Mouse (Mus musculus) adrenal gland, adult 2 months (tissue): ENCODE data around the gene Vamp8. TPM values are rescaled to one million over a fixed set of nuclear protein-coding genes. Genes with fewer than 3 reads are reported as not detected.
A peak's percentile ranks its signal among the peaks of the same experiment; 100 is the strongest.

Source experiments
- DNase-seq: peaks from one replicate; pipeline ENCODE4 v3.0.0; 2021
- polyA plus RNA-seq: library from polyadenylated mRNA; depleted of rRNA; stranded (reverse); fragments of >200 nt; gene quantifications from 2 replicates; pipeline ENCODE4 v1.2.3, GENCODE M21; 2012; rRNA removed
- total RNA-seq, 2 experiments: library from RNA; stranded (reverse); gene quantifications; 2 replicates each; pipeline ENCODE4 v1.2.3; 2021

Vamp8 gene
- total and polyA plus RNA-seq, 3 experiments: 106 to 158 (median 130) TPM

- no peak for DNase-seq
Measured at GRCm38 (mm10) chr6:72352636-72353405, 37.7 kb downstream of the Vamp8 start.

- DNase-seq: no peak
Measured at GRCm38 (mm10) chr6:72350214-72350613, 40.3 kb downstream of the Vamp8 start.

DNA sequence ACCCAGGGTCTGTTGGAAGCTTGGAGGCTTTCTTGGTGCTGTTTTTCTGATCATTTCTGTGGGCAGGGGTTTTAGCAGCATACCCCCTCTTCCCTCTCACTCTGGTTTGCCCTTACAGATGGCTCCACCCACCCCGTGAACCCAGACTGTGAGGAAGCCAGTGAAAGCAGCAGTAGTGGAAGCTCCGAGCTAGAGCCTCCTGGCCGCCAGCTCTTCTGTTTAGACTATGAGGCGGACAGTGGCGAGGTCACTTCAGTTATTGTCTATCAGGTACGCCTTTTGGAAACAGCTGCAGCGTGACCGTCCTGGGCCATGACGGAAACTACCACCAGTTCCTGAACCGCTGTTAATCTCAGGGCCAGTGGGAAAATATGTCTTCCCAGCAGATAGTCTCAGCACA lies 42.1 kb downstream of the Vamp8 start:
- DNase-seq: peak; percentile 31

DNA sequence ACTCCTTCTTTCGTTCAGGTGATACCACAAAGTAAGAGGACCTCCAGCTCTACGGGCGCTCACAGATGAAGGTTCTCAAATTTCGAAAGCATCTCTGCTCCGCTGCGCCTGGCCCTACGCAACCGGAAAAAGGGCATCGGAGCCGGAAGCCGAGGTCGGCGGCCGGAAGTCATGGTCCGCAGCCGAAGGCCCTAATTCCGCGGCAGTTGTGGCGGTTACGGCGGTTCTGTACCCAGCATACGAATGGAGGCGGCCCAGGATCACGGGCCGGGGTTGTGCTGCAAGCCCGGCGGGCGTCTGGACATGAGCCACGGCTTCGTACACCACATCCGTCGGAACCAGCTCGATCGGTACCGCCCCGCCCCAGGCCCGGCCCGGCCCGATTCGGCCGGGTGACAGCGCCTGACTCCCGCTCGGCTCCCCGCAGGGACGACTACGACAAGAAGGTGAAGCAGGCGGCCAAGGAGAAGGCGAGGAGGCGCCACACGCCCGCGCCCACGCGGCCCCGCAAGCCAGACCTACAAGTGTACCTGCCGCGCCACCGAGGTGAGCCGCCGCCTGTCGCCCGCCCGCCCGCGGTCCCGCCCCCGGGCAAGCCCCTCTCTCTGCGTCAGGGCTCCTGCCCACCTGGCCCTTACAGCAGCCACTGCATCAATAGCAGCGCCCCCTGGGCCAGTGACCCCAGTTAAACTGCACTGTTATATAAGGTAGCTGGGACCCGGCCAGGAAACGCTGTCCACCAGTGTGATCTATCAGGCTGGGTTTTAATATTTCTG lies 43.1 kb downstream of the Vamp8 start, which contains the start of gene 0610030E20Rik:
TSS of gene 0610030E20Rik (plus strand) at position 152 of the 776 bp plus-strand sequence.
- DNase-seq: peak; percentile 87

DNA sequence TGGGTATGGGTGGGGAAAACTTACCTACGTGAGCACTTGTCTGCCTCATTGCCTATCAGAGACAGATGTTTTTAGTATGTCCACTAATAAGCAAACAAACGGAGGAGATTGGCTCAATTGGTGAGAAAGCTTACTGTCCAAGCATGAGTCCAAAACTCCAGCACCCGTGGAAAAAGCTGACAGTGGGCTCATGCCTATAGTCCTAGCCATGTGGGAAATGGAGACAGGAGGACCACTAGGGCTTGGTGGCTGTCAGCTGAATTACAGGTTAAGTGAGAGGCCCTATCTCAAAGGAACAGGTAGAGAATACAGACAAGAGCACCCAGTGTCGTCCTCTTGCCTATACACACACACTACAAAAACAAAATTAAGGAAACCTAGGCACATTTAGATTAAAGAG lies 44.2 kb downstream of the Vamp8 start:
- no peak for DNase-seq

- DNase-seq: no peak
Measured at GRCm38 (mm10) chr6:72345633-72346032, 44.9 kb downstream of the Vamp8 start.

- DNase-seq: peak; percentile 95
Measured at GRCm38 (mm10) chr6:72345074-72345567, 45.4 kb downstream of the Vamp8 start, which contains the start of gene Usp39. Gene Usp39, minus strand, starts transcription at chr6:72345184.

DNA sequence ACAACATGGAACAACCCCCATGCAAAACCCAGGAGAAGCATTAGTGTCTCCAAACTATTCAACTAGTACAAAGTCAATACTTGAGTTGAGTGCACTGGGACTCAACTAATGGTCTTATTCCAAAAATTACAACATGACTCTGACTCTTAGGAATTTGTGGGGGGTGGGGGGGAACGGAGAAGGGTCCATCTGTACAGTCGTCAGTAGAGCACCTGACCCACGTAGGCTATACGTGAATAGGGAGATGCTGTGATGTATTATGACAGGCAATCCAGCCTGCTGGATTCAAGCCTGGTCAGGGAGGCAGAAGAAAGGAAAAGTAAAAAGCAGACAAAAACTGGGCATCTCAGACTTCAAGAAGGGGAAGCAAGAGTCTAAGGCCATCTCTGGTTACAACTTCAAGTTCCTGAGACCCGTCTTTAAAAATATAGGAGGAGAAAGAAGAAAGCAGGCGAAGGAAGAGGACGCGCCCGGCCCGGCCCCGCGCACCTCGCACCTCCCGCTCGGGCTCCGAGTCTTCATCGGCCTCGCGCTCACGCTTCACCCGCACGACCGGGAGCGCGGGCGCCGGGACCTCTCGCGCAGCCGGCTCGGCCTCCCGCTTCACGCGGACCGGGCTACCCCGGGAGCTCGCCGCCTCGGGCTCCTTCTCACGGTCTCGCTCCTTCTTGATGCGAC lies 46.0 kb downstream of the Vamp8 start:
- no peak for DNase-seq

GRCm38 (mm10) chr6:72340481-72340880 lies 50.0 kb downstream of the Vamp8 start:
- DNase-seq: no peak

Other genes with a start within 250 kb of the Vamp8 start
- gene Atoh8, start 155.1 kb downstream of the Vamp8 start, total RNA-seq: 1 to 10 TPM; 2.3 to 3.1 TPM
- 5.5 and 8.3 TPM in 2 replicates for gene Atoh8, start 155.1 kb downstream of the Vamp8 start, polyA plus RNA-seq
- not detected for gene Sftpb, start 86.1 kb downstream of the Vamp8 start, total RNA-seq
- gene Sftpb, start 86.1 kb downstream of the Vamp8 start, polyA plus RNA-seq: 0.09 and 0.62 TPM in 2 replicates
- gene Usp39, start 45.5 kb downstream of the Vamp8 start, total RNA-seq: 10 to 100 TPM; 31.2 to 32.4 TPM
- gene Usp39, start 45.5 kb downstream of the Vamp8 start, polyA plus RNA-seq: 8.5 and 10.9 TPM in 2 replicates
- 10 to 100 TPM; 21.0 to 28.4 TPM for gene 0610030E20Rik, start 43.4 kb downstream of the Vamp8 start, total RNA-seq
- gene 0610030E20Rik, start 43.4 kb downstream of the Vamp8 start, polyA plus RNA-seq: 20.3 and 21.9 TPM in 2 replicates
- 10 to 100 TPM; 22.6 to 25.1 TPM for gene Tmem150a, start 35.3 kb downstream of the Vamp8 start, total RNA-seq
- 48.8 and 55.2 TPM in 2 replicates for gene Tmem150a, start 35.3 kb downstream of the Vamp8 start, polyA plus RNA-seq
- 100 to 1,000 TPM; 283 to 489 TPM for gene Rnf181, start 23.7 kb downstream of the Vamp8 start, total RNA-seq
- gene Rnf181, start 23.7 kb downstream of the Vamp8 start, polyA plus RNA-seq: 224 and 444 TPM in 2 replicates
- 10 to 100 TPM; 25.3 to 43.4 TPM for gene Vamp5, start 10.2 kb downstream of the Vamp8 start, total RNA-seq
- 16.4 and 17.4 TPM in 2 replicates for gene Vamp5, start 10.2 kb downstream of the Vamp8 start, polyA plus RNA-seq
- 10 to 100 TPM; 47.1 to 68.7 TPM for gene Ggcx, start 23.6 kb upstream of the Vamp8 start, total RNA-seq
- gene Ggcx, start 23.6 kb upstream of the Vamp8 start, polyA plus RNA-seq: 30.2 and 34.5 TPM in 2 replicates
- 100 to 1,000 TPM; 203 to 251 TPM for gene Mat2a, start 48.9 kb upstream of the Vamp8 start, total RNA-seq
- gene Mat2a, start 48.9 kb upstream of the Vamp8 start, polyA plus RNA-seq: 121 and 150 TPM in 2 replicates
- under 1 TPM; 0.23 to 0.24 TPM for gene Sh2d6, start 131.0 kb upstream of the Vamp8 start, total RNA-seq
- gene Sh2d6, start 131.0 kb upstream of the Vamp8 start, polyA plus RNA-seq: 0.25 and 0.49 TPM in 2 replicates
- gene Capg, start 153.7 kb upstream of the Vamp8 start, total RNA-seq: 10 to 100 TPM; 32.2 to 56.3 TPM
- gene Capg, start 153.7 kb upstream of the Vamp8 start, polyA plus RNA-seq: 38.9 and 41.9 TPM in 2 replicates
- gene Elmod3, start 207.7 kb upstream of the Vamp8 start, total RNA-seq: 10 to 100 TPM; 12.9 to 25.6 TPM
- gene Elmod3, start 207.7 kb upstream of the Vamp8 start, polyA plus RNA-seq: 25.5 and 29.3 TPM in 2 replicates
- 100 to 1,000 TPM; 390 to 465 TPM for gene Retsat, start 207.8 kb upstream of the Vamp8 start, total RNA-seq
- 96.6 and 123 TPM in 2 replicates for gene Retsat, start 207.8 kb upstream of the Vamp8 start, polyA plus RNA-seq
- gene Tgoln1, start 226.3 kb upstream of the Vamp8 start, total RNA-seq: 100 to 1,000 TPM; 241 to 274 TPM
- gene Tgoln1, start 226.3 kb upstream of the Vamp8 start, polyA plus RNA-seq: 38.9 and 46.0 TPM in 2 replicates